Mouse (Mus musculus): ENCODE results near the gene Mark3. TPM values are rescaled to one million over a fixed set of nuclear protein-coding genes. Genes with fewer than 3 reads are reported as not detected.
"Not testable (repeated sequence)": the region's sequence is repeated elsewhere in the genome, so short reads cannot be mapped to it uniquely, and the experiment has no call there.

Mark3 gene
- total and polyA plus RNA-seq, 2 experiments from 2014 or later, result 41.3 to 112 TPM

GRCm38 (mm10) chr12:111659331-111659730 lies 85.0 kb downstream of the Mark3 start:
- Histone ChIP-seq H3K36me3 (ENCODE audit: insufficient read depth, low read length) (peaks cover 29% of the 10 kb centered on the region), H3K27me3 (ENCODE audit: insufficient read depth, low read length) (no peaks in the 10 kb centered on the region), H3K27ac (ENCODE audit: low read depth, low read length) (no peak overlapping the region), H3K9me3 (ENCODE audit: low read length) (no peaks in the 10 kb centered on the region), H3K9ac (replicated peaks; ENCODE audit: low read length, poor library complexity, severe bottlenecking) (no peak overlapping the region), H3K4me1 (ENCODE audit: insufficient read depth, low read length) (no peaks in the 10 kb centered on the region), H3K4me3 (ENCODE audit: low read depth, low read length) (no peak overlapping the region), H3K4me2 (ENCODE audit: low read depth, low read length, poor library complexity, severe bottlenecking) (no peak overlapping the region)
- 97% methylated on average over 4 of the region's 4 CpGs for WGBS
- TF ChIP-seq CTCF (IDR thresholded peaks at IDR 0.05), result no peak
- DNase-seq (ENCODE audit: low spot score), result no peak
- ATAC-seq (ENCODE audit: low FRiP score), result no peak

DNA sequence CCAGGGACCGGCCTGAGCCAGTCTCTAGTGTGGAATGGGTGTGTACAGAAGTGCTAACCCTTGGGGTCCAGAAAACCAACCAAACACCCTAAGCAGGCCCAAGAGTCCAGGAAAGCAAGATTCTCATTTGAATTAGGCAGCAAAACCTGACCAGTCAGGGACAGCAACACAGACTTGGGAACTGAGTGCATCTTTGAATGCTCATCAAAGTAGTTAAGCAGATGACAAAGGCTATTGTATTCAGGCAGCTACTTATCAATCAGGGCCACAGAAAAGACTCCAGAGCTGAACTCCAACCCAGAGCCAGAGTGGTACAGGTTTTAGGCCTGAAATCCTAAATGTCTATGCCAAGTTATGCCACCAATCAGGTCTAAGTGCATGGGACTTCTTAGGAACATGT lies 86.3 kb downstream of the Mark3 start:
- Histone ChIP-seq H3K4me1 (ENCODE audit: insufficient read depth, low read length) (no peaks in the 10 kb centered on the region), H3K36me3 (ENCODE audit: insufficient read depth, low read length) (peaks cover 18% of the 10 kb centered on the region), H3K9me3 (ENCODE audit: low read length) (no peaks in the 10 kb centered on the region), H3K4me3 (ENCODE audit: low read depth, low read length) (no peak overlapping the region), H3K27me3 (ENCODE audit: insufficient read depth, low read length) (no peaks in the 10 kb centered on the region), H3K9ac (replicated peaks; ENCODE audit: low read length, poor library complexity, severe bottlenecking) (no peak overlapping the region), H3K4me2 (ENCODE audit: low read depth, low read length, poor library complexity, severe bottlenecking) (no peak overlapping the region), H3K27ac (ENCODE audit: low read depth, low read length) (no peak overlapping the region)
- 91% methylated on average over 1 of the region's 1 CpGs for WGBS
- TF ChIP-seq CTCF (IDR thresholded peaks at IDR 0.05), result no peak
- ATAC-seq (ENCODE audit: low FRiP score) (no peak), DNase-seq (ENCODE audit: low spot score) (no peak)

GRCm38 (mm10) chr12:111661554-111661953 lies 87.2 kb downstream of the Mark3 start:
- H3K9ac ChIP-seq (replicated peaks; ENCODE audit: low read length, poor library complexity, severe bottlenecking); H3K27me3 ChIP-seq (ENCODE audit: insufficient read depth, low read length); H3K4me2 ChIP-seq (ENCODE audit: low read depth, low read length, poor library complexity, severe bottlenecking); H3K9me3 ChIP-seq (ENCODE audit: low read length); H3K27ac ChIP-seq (ENCODE audit: low read depth, low read length); H3K4me3 ChIP-seq (ENCODE audit: low read depth, low read length); ATAC-seq (ENCODE audit: low FRiP score); DNase-seq (ENCODE audit: low spot score); H3K4me1 ChIP-seq (ENCODE audit: insufficient read depth, low read length): not testable (repeated sequence)
- H3K36me3 ChIP-seq (ENCODE audit: insufficient read depth, low read length), result peaks cover 11% of the 10 kb centered on the region
- WGBS, result 99% methylated on average over 11 of the region's 11 CpGs

DNA sequence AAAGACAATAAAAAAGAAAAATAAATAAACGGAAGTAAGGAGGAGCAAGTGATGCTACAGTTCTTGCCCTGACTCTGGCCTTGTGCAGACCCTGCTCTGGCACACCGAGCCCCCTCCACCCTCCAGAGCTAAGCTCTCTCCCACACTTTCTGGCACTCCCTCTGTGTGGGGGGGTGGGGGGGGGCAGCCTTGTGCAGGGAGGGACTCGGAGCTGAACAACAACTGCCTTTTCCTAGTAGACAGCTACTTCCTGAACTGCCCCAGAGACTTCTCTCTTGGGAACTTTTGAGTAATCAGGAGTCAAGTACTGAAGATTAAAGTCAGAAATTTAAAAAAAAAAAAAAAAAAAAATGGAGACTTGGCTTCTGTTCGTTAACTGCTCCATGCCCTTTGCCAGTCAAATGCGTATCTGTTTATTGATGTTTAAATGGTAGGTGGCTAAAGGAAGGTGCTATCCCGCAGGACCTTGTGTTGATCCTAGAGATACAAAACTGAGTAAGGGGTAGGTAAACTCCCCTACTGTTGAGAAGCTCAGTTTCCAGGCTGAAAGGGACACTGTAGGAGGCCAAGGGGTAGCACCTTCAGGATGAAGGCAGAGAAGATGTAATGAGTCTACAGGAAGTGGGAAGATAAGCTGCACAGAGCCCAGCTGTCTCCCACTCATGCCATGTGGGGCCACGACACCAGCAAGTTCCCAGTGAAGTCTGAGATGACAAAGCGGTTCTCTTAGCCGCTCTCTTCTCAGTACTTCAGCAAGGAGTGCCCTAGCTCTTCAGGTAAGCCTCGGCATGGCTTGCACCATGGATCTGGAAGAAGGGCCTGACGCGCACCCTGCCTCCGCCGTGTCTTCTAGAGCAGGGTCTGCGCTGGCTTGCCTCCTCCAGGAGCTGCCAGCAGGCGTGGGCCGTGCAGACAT lies 89.2 kb downstream of the Mark3 start:
- H3K4me1 ChIP-seq (ENCODE audit: insufficient read depth, low read length), result no peaks in the 10 kb centered on the region
- WGBS, result 77% methylated on average over 17 of the region's 17 CpGs
- H3K4me2 ChIP-seq (ENCODE audit: low read depth, low read length, poor library complexity, severe bottlenecking), result no peak overlapping the region
- H3K36me3 ChIP-seq (ENCODE audit: insufficient read depth, low read length), result no peaks in the 10 kb centered on the region
- no peaks in the 10 kb centered on the region for H3K9me3 ChIP-seq (ENCODE audit: low read length)
- ATAC-seq (ENCODE audit: low FRiP score) (no peak), DNase-seq (ENCODE audit: low spot score) (no peak)
- no peaks in the 10 kb centered on the region for H3K27me3 ChIP-seq (ENCODE audit: insufficient read depth, low read length)
- no peak overlapping the region for H3K9ac ChIP-seq (replicated peaks; ENCODE audit: low read length, poor library complexity, severe bottlenecking)
- no peak overlapping the region for H3K27ac ChIP-seq (ENCODE audit: low read depth, low read length)
- H3K4me3 ChIP-seq (ENCODE audit: low read depth, low read length), result no peak overlapping the region
- TF ChIP-seq CTCF (IDR thresholded peaks at IDR 0.05), result no peak

- no peak for TF ChIP-seq CTCF (IDR thresholded peaks at IDR 0.05)
- Histone ChIP-seq H3K27ac (ENCODE audit: low read depth, low read length) (no peak overlapping the region), H3K4me1 (ENCODE audit: insufficient read depth, low read length) (0 out of 2 replicates have a peak, but pooled peaks cover 4% of the 10 kb centered on the region), H3K4me3 (ENCODE audit: low read depth, low read length) (no peak overlapping the region), H3K4me2 (ENCODE audit: low read depth, low read length, poor library complexity, severe bottlenecking) (no peak overlapping the region), H3K9me3 (ENCODE audit: low read length) (no peaks in the 10 kb centered on the region), H3K27me3 (ENCODE audit: insufficient read depth, low read length) (no peaks in the 10 kb centered on the region), H3K36me3 (ENCODE audit: insufficient read depth, low read length) (no peaks in the 10 kb centered on the region), H3K9ac (replicated peaks; ENCODE audit: low read length, poor library complexity, severe bottlenecking) (no peak overlapping the region)
- no peak for ATAC-seq (ENCODE audit: low FRiP score)
- 40% methylated on average over 6 of the region's 6 CpGs for WGBS
- DNase-seq (ENCODE audit: low spot score), result no peak
Observed at GRCm38 (mm10) chr12:111664144-111664634, 89.9 kb downstream of the Mark3 start.

Measured in midbrain, postnatal 0 days (tissue).